Mouse (Mus musculus) bone marrow, adult 2 months (tissue): Measurements from ENCODE around the gene Mogs. TPM values are rescaled to one million over a fixed set of nuclear protein-coding genes. Genes with fewer than 3 reads are reported as not detected.

Source experiments
- H3K27ac ChIP-seq: fragments of 200-500 bp; 2 replicates; pipeline ENCODE4 v1.5.1; 2012; ENCODE audit warnings: low read depth, mild to moderate bottlenecking, control low read depth, inconsistent platforms, low read length; ENCODE audit not compliant: control insufficient read depth, poor library complexity, insufficient read depth
- H3K4me1 ChIP-seq: fragments of 200-500 bp; 2 replicates; pipeline ENCODE4 v1.6.1; 2011; ENCODE audit warnings: low read length; ENCODE audit not compliant: control insufficient read depth, insufficient read depth
- H3K4me3 ChIP-seq: fragments of 200-500 bp; replicated peaks from 2 replicates; pipeline ENCODE3; 2011; ENCODE audit warnings: mild to moderate bottlenecking, low read depth, low read length, control low read depth; ENCODE audit not compliant: control insufficient read depth
- CTCF ChIP-seq: fragments of 200-500 bp; IDR thresholded peaks from 2 replicates; pipeline ENCODE4 v1.5.1; 2011; ENCODE audit warnings: low read length, control low read depth; ENCODE audit not compliant: control insufficient read depth, insufficient read depth
- POLR2A ChIP-seq: fragments of 200-500 bp; IDR thresholded peaks from 2 replicates; pipeline ENCODE4 v1.6.1; 2011; ENCODE audit warnings: low read depth, mild to moderate bottlenecking, control low read depth, low read length, borderline replicate concordance; ENCODE audit not compliant: control insufficient read depth
- WGBS: fragments of 180-500 bp; shearing (Covaris S2); methylation state at CpG from one replicate; pipeline ENCODE4 v1.1.7; 2018; 5-methylcytosine and 5-hydroxymethylcytosine counted together
- polyA plus RNA-seq: library from polyadenylated mRNA; stranded (reverse); fragments of >200 nt; gene quantifications from 2 replicates; pipeline ENCODE4 v1.2.4, GENCODE M21; 2011; ENCODE audit warnings: low replicate concordance; ENCODE audit not compliant: missing spikeins, insufficient read depth, insufficient read length

Mogs gene
- polyA plus RNA-seq, result 20.6 and 29.6 TPM in 2 replicates

- Histone ChIP-seq H3K27ac (peak within 1 kb of the TSS; percentile 81), H3K4me1 (peaks cover 6% of the 10 kb centered on the region; the same call in 1 of the 2 replicates), H3K4me3 (peak within 1 kb of the TSS; percentile 84)
- WGBS, result under 1% methylated on average over 55 of the region's 58 CpGs
- peak; percentile 96 for TF ChIP-seq POLR2A
- TF ChIP-seq CTCF, result peak; percentile 48
Measured at GRCm38 (mm10) chr6:83115011-83115671, at the start of gene Mogs. TSS of gene Mogs (plus strand) at chr6:83115496.

- no peaks in the 10 kb centered on the region for H3K4me1 ChIP-seq
- TF ChIP-seq POLR2A, result no peak
- TF ChIP-seq CTCF, result no peak
- no peak overlapping the region for H3K27ac ChIP-seq
- no peak overlapping the region for H3K4me3 ChIP-seq
- WGBS, result 43% methylated on average over 8 of the region's 8 CpGs
Measured at GRCm38 (mm10) chr6:83065995-83066394, 49.3 kb upstream of the Mogs start.

GRCm38 (mm10) chr6:83066441-83066840, 48.9 kb upstream of the Mogs start:
- Histone ChIP-seq H3K4me3 (no peak overlapping the region), H3K4me1 (no peaks in the 10 kb centered on the region), H3K27ac (no peak overlapping the region)
- TF ChIP-seq POLR2A (no peak), CTCF (no peak)
- 32% methylated on average over 6 of the region's 6 CpGs for WGBS

GRCm38 (mm10) chr6:83068221-83068620, 47.1 kb upstream of the Mogs start:
- 50% methylated on average over 8 of the region's 8 CpGs for WGBS
- H3K27ac ChIP-seq, result no peak overlapping the region
- no peak overlapping the region for H3K4me3 ChIP-seq
- TF ChIP-seq CTCF, result no peak
- TF ChIP-seq POLR2A, result no peak
- H3K4me1 ChIP-seq, result no peaks in the 10 kb centered on the region

- WGBS, result 2% methylated on average over 81 of the region's 81 CpGs
- no peak for TF ChIP-seq POLR2A
- TF ChIP-seq CTCF, result no peak
- no peaks in the 10 kb centered on the region for H3K4me1 ChIP-seq
- H3K4me3 ChIP-seq, result no peak overlapping the region
- H3K27ac ChIP-seq, result no peak overlapping the region; the same call in 1 of the 2 replicates
Measured at GRCm38 (mm10) chr6:83068706-83069487, 46.4 kb upstream of the Mogs start.

GRCm38 (mm10) chr6:83069488-83070246, 45.6 kb upstream of the Mogs start:
- TF ChIP-seq CTCF (no peak), POLR2A (no peak)
- Histone ChIP-seq H3K27ac (no peak overlapping the region), H3K4me1 (no peaks in the 10 kb centered on the region), H3K4me3 (no peak overlapping the region)
- 4% methylated on average over 69 of the region's 69 CpGs for WGBS

- no peak within 1 kb of the TSS for H3K4me3 ChIP-seq
- H3K27ac ChIP-seq, result no peak within 1 kb of the TSS
- TF ChIP-seq CTCF (no peak), POLR2A (no peak)
- 1% methylated on average over 10 of the region's 10 CpGs for WGBS
- no peaks in the 10 kb centered on the region for H3K4me1 ChIP-seq
Measured at GRCm38 (mm10) chr6:83070247-83070310, 45.2 kb upstream of the Mogs start, which contains the start of gene Tlx2. TSS of gene Tlx2 (minus strand) at chr6:83070293.
